Mouse (Mus musculus) ES-Bruce4 (cell line): Measurements from ENCODE around the gene Krt27. TPM values are rescaled to one million over a fixed set of nuclear protein-coding genes. Genes with fewer than 3 reads are reported as not detected.

ENCODE experiments used
- H3K27ac ChIP-seq: 2 replicates; pipeline ENCODE4 v1.5.1; 2012; ENCODE audit warnings: low read length, inconsistent platforms; ENCODE audit not compliant: insufficient read depth
- H3K27me3 ChIP-seq: 2 replicates; pipeline ENCODE4 v1.6.1; 2012; ENCODE audit warnings: mild to moderate bottlenecking, low read length, inconsistent platforms; ENCODE audit not compliant: control insufficient read depth, poor library complexity, insufficient read depth, severe bottlenecking
- H3K36me3 ChIP-seq: 2 replicates; pipeline ENCODE4 v1.6.1; 2012; ENCODE audit warnings: inconsistent platforms, mild to moderate bottlenecking, low read length, moderate library complexity; ENCODE audit not compliant: control insufficient read depth, poor library complexity, insufficient read depth, severe bottlenecking
- H3K4me1 ChIP-seq: one replicate; pipeline ENCODE4 v1.8.1; 2011; ENCODE audit warnings: low read length; ENCODE audit not compliant: control insufficient read depth, insufficient read depth
- H3K4me3 ChIP-seq: 2 replicates; pipeline ENCODE4 v1.5.1; 2011; ENCODE audit warnings: low read depth, mild to moderate bottlenecking, low read length
- H3K9ac ChIP-seq: 2 replicates; pipeline ENCODE4 v1.6.1; 2012; ENCODE audit warnings: low read depth, mild to moderate bottlenecking, inconsistent platforms; ENCODE audit not compliant: poor library complexity, severe bottlenecking
- H3K9me3 ChIP-seq: replicated peaks from 2 replicates; pipeline ENCODE4 v1.6.1; 2012; ENCODE audit warnings: mild to moderate bottlenecking, low read length, inconsistent platforms; ENCODE audit not compliant: control insufficient read depth, poor library complexity, insufficient read depth, severe bottlenecking
- CTCF ChIP-seq: IDR thresholded peaks from one replicate; pipeline ENCODE4 v1.8.1; 2011; ENCODE audit warnings: low read depth, low read length
- EP300 ChIP-seq: IDR thresholded peaks from 2 replicates; pipeline ENCODE4 v1.6.1; 2011; ENCODE audit warnings: low read depth, low read length; ENCODE audit not compliant: insufficient read depth
- POLR2A ChIP-seq: IDR thresholded peaks from one replicate; pipeline ENCODE4 v1.8.1; 2011; ENCODE audit warnings: low read length; ENCODE audit not compliant: insufficient read depth
- polyA plus RNA-seq: library from polyadenylated mRNA; stranded (reverse); fragments of >200 nt; gene quantifications from 2 replicates; pipeline ENCODE4 v1.2.4, GENCODE M21; 2011; ENCODE audit warnings: low read depth; ENCODE audit not compliant: missing spikeins, insufficient read depth, insufficient read length

Krt27 gene
- not detected in 2 replicates for polyA plus RNA-seq

DNA sequence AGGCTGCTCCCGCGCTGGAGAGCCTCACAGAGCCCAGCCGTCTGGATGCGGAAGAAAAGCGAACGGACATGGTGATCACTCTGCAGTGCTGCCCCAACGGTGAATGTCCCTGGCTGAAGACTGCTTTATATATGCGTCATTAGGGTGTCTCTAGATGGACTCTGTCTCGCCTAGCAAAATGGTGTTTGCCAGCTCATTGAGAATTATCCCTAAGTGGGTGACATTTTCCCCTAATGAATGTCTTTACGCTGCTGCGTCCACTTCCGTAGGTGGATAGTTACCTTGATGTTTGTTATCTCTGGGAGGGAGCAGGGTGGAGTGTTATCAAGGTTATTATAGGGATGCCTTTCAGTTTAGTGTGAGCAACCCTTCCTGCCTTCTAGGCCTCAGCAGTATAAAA lies at the start of gene Krt27:
TSS of gene Krt27 (minus strand) at position 101 of the 400 bp plus-strand sequence.
- H3K4me3 ChIP-seq = no peak within 1 kb of the TSS
- no peaks in the 10 kb centered on the region for H3K36me3 ChIP-seq
- H3K4me1 ChIP-seq = no peaks in the 10 kb centered on the region

DNA sequence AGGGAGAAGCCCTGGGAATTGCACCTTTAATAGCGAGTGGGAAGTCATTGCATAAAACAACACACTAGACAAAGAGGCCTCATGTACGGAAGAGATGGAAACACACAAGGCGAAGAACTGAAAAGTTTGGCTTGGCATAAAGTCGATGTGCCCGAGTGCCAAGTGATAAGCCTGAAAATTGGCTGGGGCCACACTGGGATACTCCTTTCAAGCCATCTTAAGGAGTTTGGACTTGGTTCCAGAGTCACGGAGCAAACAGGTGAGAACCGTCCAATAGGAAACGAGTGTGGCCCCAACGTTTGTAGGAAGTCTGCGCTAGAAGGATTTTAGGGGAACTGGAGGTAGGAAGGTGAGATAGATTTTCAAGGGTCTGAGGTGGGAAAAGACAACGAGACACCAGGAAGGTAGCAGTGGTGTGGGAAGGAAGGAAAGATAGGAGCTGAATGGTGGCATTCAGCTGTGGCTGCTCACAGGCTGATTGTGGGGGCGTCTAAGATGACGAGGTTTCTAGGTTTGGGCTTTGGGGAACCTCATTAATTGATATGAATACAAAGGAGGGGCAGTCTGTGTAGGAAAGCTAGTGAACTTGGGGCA lies 49.1 kb upstream of the Krt27 start:
- Histone ChIP-seq H3K9me3 (no peaks in the 10 kb centered on the region), H3K27me3 (no peaks in the 10 kb centered on the region), H3K27ac (no peak overlapping the region), H3K4me3 (no peak overlapping the region), H3K36me3 (no peaks in the 10 kb centered on the region), H3K9ac (no peak overlapping the region), H3K4me1 (no peaks in the 10 kb centered on the region)
- TF ChIP-seq CTCF (no peak), EP300 (no peak), POLR2A (no peak)

More for the DNA sequence above, at the start of gene Krt27:
- Histone ChIP-seq H3K9ac (no peak within 1 kb of the TSS), H3K9me3 (no peaks in the 10 kb centered on the region), H3K27ac (no peak within 1 kb of the TSS), H3K27me3 (no peaks in the 10 kb centered on the region)
- no peak for TF ChIP-seq EP300
- TF ChIP-seq CTCF = no peak
- no peak for TF ChIP-seq POLR2A

DNA sequence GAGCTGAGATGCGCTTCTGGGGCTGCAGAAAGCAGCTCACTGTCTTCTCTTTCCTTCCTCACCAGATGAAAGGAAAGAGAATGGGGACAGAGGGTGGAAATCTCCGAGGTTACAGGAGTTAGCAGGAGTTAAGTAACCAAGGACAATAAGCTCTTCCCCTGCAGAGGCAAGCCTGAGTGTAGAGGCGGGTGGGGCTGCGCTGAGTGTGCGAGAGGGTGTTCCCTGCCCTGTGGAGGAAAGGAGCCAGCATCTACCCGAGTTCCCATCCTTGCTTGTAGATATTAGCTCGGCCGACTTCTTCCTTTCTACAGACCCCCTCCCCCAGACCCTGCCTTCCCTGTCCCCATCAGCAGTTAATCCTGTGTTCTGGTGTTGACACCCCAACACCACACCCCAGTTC lies 47.9 kb upstream of the Krt27 start:
- no peaks in the 10 kb centered on the region for H3K27me3 ChIP-seq
- TF ChIP-seq CTCF = no peak
- no peak for TF ChIP-seq EP300
- TF ChIP-seq POLR2A = no peak
- H3K4me1 ChIP-seq = no peaks in the 10 kb centered on the region
- no peak overlapping the region for H3K9ac ChIP-seq
- no peaks in the 10 kb centered on the region for H3K36me3 ChIP-seq
- no peak overlapping the region for H3K4me3 ChIP-seq
- H3K27ac ChIP-seq = no peak overlapping the region
- H3K9me3 ChIP-seq = no peaks in the 10 kb centered on the region

DNA sequence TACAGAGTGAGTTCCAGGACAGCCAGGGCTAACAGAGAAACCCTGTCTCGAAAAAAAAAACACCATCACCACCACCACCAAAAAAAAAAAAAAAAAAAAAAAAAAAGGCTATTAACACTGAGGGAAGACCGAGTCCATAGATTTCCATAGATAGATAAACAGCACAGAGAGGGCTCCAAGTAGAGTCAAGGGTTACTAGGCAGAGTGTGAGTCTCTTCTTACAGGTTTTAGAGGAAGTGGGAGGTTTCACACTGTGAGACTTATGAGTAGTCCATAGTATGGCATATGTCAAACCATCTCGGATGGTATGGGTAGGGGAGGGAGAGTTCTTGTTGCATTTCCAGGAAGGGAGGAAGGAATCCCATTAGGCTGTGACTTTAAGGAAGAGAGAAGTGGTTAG lies 47.2 kb upstream of the Krt27 start:
- Histone ChIP-seq H3K4me3 (no peak overlapping the region), H3K9me3 (no peaks in the 10 kb centered on the region), H3K36me3 (no peaks in the 10 kb centered on the region), H3K4me1 (no peaks in the 10 kb centered on the region), H3K27ac (no peak overlapping the region), H3K27me3 (no peaks in the 10 kb centered on the region), H3K9ac (no peak overlapping the region)
- TF ChIP-seq POLR2A = no peak
- TF ChIP-seq EP300 = no peak
- no peak for TF ChIP-seq CTCF

DNA sequence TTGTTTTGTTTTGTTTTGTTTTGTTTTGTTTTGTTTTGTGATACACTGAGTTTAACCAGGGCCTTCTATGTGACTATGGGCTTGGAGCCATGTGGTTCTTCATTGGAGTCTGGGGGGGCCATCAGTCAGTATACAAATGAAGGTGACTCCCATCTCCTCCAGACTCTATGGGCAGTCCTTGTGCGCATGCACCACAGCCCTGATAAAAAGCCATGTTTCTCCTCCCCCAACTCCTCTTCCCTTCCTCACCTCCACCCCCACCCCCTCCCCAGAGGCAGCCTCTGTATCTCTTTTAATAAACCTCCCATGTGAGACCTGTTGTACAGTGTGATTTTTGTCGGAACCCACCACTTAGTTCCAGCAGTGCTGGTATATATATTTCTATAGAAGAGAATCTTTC lies 45.8 kb upstream of the Krt27 start:
- Histone ChIP-seq H3K36me3 (no peaks in the 10 kb centered on the region), H3K27ac (no peak overlapping the region), H3K4me3 (no peak overlapping the region), H3K9me3 (no peaks in the 10 kb centered on the region), H3K9ac (no peak overlapping the region), H3K4me1 (no peaks in the 10 kb centered on the region), H3K27me3 (no peaks in the 10 kb centered on the region)
- no peak for TF ChIP-seq POLR2A

DNA sequence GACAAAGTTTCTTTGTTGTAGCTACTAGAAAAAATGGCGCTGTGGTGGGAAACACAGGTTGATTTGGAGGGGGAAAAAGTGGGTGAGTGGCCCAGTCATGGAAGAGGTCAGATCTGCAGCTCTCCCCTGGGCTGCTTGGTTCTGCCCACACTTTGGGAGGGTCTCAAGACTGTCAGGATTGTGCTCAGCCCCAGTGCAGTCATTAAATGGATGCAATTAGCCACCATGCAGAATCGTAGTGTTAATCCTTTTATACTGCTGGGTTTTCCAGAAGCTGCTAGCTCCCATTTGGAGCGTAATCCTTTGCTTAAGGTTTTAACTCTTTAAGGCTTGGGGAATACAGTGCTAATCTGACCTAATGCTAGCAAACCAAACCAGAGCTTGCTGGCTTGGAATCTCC lies 45.1 kb upstream of the Krt27 start:
- no peaks in the 10 kb centered on the region for H3K27me3 ChIP-seq
- TF ChIP-seq EP300 (no peak), POLR2A (no peak), CTCF (no peak)
- H3K9ac ChIP-seq = no peak overlapping the region
- no peaks in the 10 kb centered on the region for H3K4me1 ChIP-seq
- H3K9me3 ChIP-seq = no peaks in the 10 kb centered on the region
- H3K27ac ChIP-seq = no peak overlapping the region
- no peak overlapping the region for H3K4me3 ChIP-seq
- H3K36me3 ChIP-seq = no peaks in the 10 kb centered on the region

DNA sequence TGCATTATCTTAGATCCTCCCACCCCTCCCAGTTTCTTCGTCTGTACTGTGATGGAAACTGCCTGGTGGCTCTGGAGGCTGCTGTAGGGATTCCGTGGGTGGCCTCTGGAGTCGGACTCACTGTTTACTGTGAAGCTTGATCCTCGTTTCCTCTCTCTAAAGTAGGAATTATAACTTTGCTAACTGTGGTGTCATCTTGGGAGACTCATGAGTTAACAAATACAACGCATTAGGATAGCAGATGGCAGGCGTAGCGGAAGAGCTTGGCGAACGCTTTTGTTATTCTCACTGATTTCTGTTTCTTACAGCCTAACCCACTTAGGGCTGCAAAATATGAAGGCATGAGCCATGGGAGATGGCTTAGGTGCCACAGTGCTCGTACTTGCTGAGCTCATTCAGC lies 41.6 kb upstream of the Krt27 start:
- no peaks in the 10 kb centered on the region for H3K36me3 ChIP-seq
- no peak overlapping the region for H3K4me3 ChIP-seq
- H3K9ac ChIP-seq = no peak overlapping the region
- no peaks in the 10 kb centered on the region for H3K9me3 ChIP-seq
- H3K27ac ChIP-seq = no peak overlapping the region
- no peaks in the 10 kb centered on the region for H3K4me1 ChIP-seq
- H3K27me3 ChIP-seq = no peaks in the 10 kb centered on the region
- no peak for TF ChIP-seq CTCF
- TF ChIP-seq EP300 = no peak
- TF ChIP-seq POLR2A = no peak
